Mouse (Mus musculus) ES-Bruce4 (cell line): ENCODE results near the gene Zfp296. TPM values are rescaled to one million over a fixed set of nuclear protein-coding genes. Genes with fewer than 3 reads are reported as not detected.

Experiments
- H3K27ac ChIP-seq: 2 replicates; pipeline ENCODE4 v1.5.1; 2012; ENCODE audit warnings: low read length, inconsistent platforms; ENCODE audit not compliant: insufficient read depth
- H3K27me3 ChIP-seq: 2 replicates; pipeline ENCODE4 v1.6.1; 2012; ENCODE audit warnings: mild to moderate bottlenecking, low read length, inconsistent platforms; ENCODE audit not compliant: control insufficient read depth, poor library complexity, insufficient read depth, severe bottlenecking
- H3K36me3 ChIP-seq: 2 replicates; pipeline ENCODE4 v1.6.1; 2012; ENCODE audit warnings: inconsistent platforms, mild to moderate bottlenecking, low read length, moderate library complexity; ENCODE audit not compliant: control insufficient read depth, poor library complexity, insufficient read depth, severe bottlenecking
- H3K4me1 ChIP-seq: one replicate; pipeline ENCODE4 v1.8.1; 2011; ENCODE audit warnings: low read length; ENCODE audit not compliant: control insufficient read depth, insufficient read depth
- H3K4me3 ChIP-seq: 2 replicates; pipeline ENCODE4 v1.5.1; 2011; ENCODE audit warnings: low read depth, mild to moderate bottlenecking, low read length
- H3K9ac ChIP-seq: 2 replicates; pipeline ENCODE4 v1.6.1; 2012; ENCODE audit warnings: low read depth, mild to moderate bottlenecking, inconsistent platforms; ENCODE audit not compliant: poor library complexity, severe bottlenecking
- H3K9me3 ChIP-seq: replicated peaks from 2 replicates; pipeline ENCODE4 v1.6.1; 2012; ENCODE audit warnings: mild to moderate bottlenecking, low read length, inconsistent platforms; ENCODE audit not compliant: control insufficient read depth, poor library complexity, insufficient read depth, severe bottlenecking
- CTCF ChIP-seq: IDR thresholded peaks from one replicate; pipeline ENCODE4 v1.8.1; 2011; ENCODE audit warnings: low read depth, low read length
- EP300 ChIP-seq: IDR thresholded peaks from 2 replicates; pipeline ENCODE4 v1.6.1; 2011; ENCODE audit warnings: low read depth, low read length; ENCODE audit not compliant: insufficient read depth
- POLR2A ChIP-seq: IDR thresholded peaks from one replicate; pipeline ENCODE4 v1.8.1; 2011; ENCODE audit warnings: low read length; ENCODE audit not compliant: insufficient read depth
- polyA plus RNA-seq: library from polyadenylated mRNA; stranded (reverse); fragments of >200 nt; gene quantifications from 2 replicates; pipeline ENCODE4 v1.2.4, GENCODE M21; 2011; ENCODE audit warnings: low read depth; ENCODE audit not compliant: missing spikeins, insufficient read depth, insufficient read length

Gene Zfp296
- 21.5 and 23.5 TPM in 2 replicates for polyA plus RNA-seq

GRCm38 (mm10) chr7:19577141-19577852 is at the start of gene Zfp296, which contains the start of gene Gemin7:
Gene Zfp296 (plus strand): TSS chr7:19577287.
Gene Gemin7 (minus strand): TSS chr7:19577595.
- peak within 1 kb of the TSS; percentile 70 for H3K4me3 ChIP-seq
- peaks cover 9% of the 10 kb centered on the region for H3K4me1 ChIP-seq
- H3K9me3 ChIP-seq = no peaks in the 10 kb centered on the region
- no peak for TF ChIP-seq CTCF
- peak; percentile 81 for TF ChIP-seq POLR2A
- peak; percentile 69; the same call in 1 of the 2 replicates for TF ChIP-seq EP300
- H3K27me3 ChIP-seq = no peaks in the 10 kb centered on the region
- peaks cover 26% of the 10 kb centered on the region for H3K36me3 ChIP-seq
- H3K27ac ChIP-seq = peak within 1 kb of the TSS; percentile 91
- H3K9ac ChIP-seq = peak within 1 kb of the TSS; percentile 76

GRCm38 (mm10) chr7:19531077-19531476 is 46.0 kb upstream of the Zfp296 start:
- Histone ChIP-seq H3K27me3 (no peaks in the 10 kb centered on the region), H3K9ac (no peak overlapping the region), H3K4me1 (peaks cover 2% of the 10 kb centered on the region), H3K4me3 (no peak overlapping the region), H3K36me3 (no peaks in the 10 kb centered on the region), H3K9me3 (no peaks in the 10 kb centered on the region), H3K27ac (no peak overlapping the region)
- TF ChIP-seq CTCF (no peak), POLR2A (no peak), EP300 (no peak)

GRCm38 (mm10) chr7:19532240-19532639 is 44.8 kb upstream of the Zfp296 start:
- no peak overlapping the region for H3K4me3 ChIP-seq
- H3K27ac ChIP-seq = no peak overlapping the region
- H3K9me3 ChIP-seq = no peaks in the 10 kb centered on the region
- no peaks in the 10 kb centered on the region for H3K27me3 ChIP-seq
- no peak overlapping the region for H3K9ac ChIP-seq
- no peaks in the 10 kb centered on the region for H3K36me3 ChIP-seq
- H3K4me1 ChIP-seq = peaks cover 2% of the 10 kb centered on the region
- TF ChIP-seq POLR2A = no peak
- TF ChIP-seq CTCF = no peak
- TF ChIP-seq EP300 = no peak

GRCm38 (mm10) chr7:19534676-19535075 is 42.4 kb upstream of the Zfp296 start:
- peaks cover 2% of the 10 kb centered on the region for H3K4me1 ChIP-seq
- no peak for TF ChIP-seq CTCF
- TF ChIP-seq POLR2A = no peak
- no peak for TF ChIP-seq EP300
- H3K9me3 ChIP-seq = no peaks in the 10 kb centered on the region
- H3K36me3 ChIP-seq = no peaks in the 10 kb centered on the region
- H3K27me3 ChIP-seq = no peaks in the 10 kb centered on the region
- H3K9ac ChIP-seq = no peak overlapping the region
- no peak overlapping the region for H3K4me3 ChIP-seq
- no peak overlapping the region for H3K27ac ChIP-seq

- Histone ChIP-seq H3K9ac (no peak overlapping the region), H3K4me3 (no peak overlapping the region), H3K4me1 (no peaks in the 10 kb centered on the region)
Measured at GRCm38 (mm10) chr7:19540771-19541566, 36.1 kb upstream of the Zfp296 start.

GRCm38 (mm10) chr7:19541681-19542154 is 35.4 kb upstream of the Zfp296 start:
- Histone ChIP-seq H3K4me3 (no peak overlapping the region), H3K27ac (no peak overlapping the region), H3K9me3 (no peaks in the 10 kb centered on the region), H3K36me3 (no peaks in the 10 kb centered on the region), H3K9ac (no peak overlapping the region), H3K27me3 (no peaks in the 10 kb centered on the region), H3K4me1 (no peaks in the 10 kb centered on the region)
- TF ChIP-seq POLR2A = no peak
- TF ChIP-seq CTCF = no peak
- TF ChIP-seq EP300 = no peak

More at GRCm38 (mm10) chr7:19540771-19541566, 36.1 kb upstream of the Zfp296 start:
- TF ChIP-seq EP300 (no peak), CTCF (no peak), POLR2A (no peak)
- H3K27me3 ChIP-seq = no peaks in the 10 kb centered on the region
- no peaks in the 10 kb centered on the region for H3K36me3 ChIP-seq
- H3K27ac ChIP-seq = no peak overlapping the region
- no peaks in the 10 kb centered on the region for H3K9me3 ChIP-seq
